Mouse (Mus musculus) liver, embryonic 12.5 days (tissue): Measurements from ENCODE around the gene Nup93. TPM values are rescaled to one million over a fixed set of nuclear protein-coding genes. Genes with fewer than 3 reads are reported as not detected.
A peak's percentile ranks its signal among the peaks of the same experiment; 100 is the strongest.

Experiments used
- ATAC-seq: fragments of 200-750 bp; cut with Nextera tagmentation; 2 replicates; pipeline ENCODE4 v1.8.0; 2017; ENCODE audit warnings: moderate number of reproducible peaks, mild to moderate bottlenecking, moderate library complexity
- H3K27ac ChIP-seq: fragments of 300-500 bp; sonication (generic); 2 replicates; pipeline ENCODE4 v1.5.1; 2016; ENCODE audit warnings: mild to moderate bottlenecking
- H3K27me3 ChIP-seq: fragments of 300-500 bp; sonication (generic); replicated peaks from 2 replicates; pipeline ENCODE4 v1.6.1; 2016; ENCODE audit warnings: mild to moderate bottlenecking, moderate library complexity
- H3K36me3 ChIP-seq: fragments of 300-500 bp; sonication (generic); 2 replicates; pipeline ENCODE4 v1.6.1; 2016; ENCODE audit warnings: mild to moderate bottlenecking, moderate library complexity
- H3K4me1 ChIP-seq: fragments of 300-500 bp; sonication (generic); 2 replicates; pipeline ENCODE4 v1.6.1; 2016
- H3K4me2 ChIP-seq: fragments of 300-500 bp; sonication (generic); 2 replicates; pipeline ENCODE4 v1.6.1; 2016; ENCODE audit warnings: mild to moderate bottlenecking, moderate library complexity
- H3K4me3 ChIP-seq: fragments of 300-500 bp; sonication (generic); 2 replicates; pipeline ENCODE4 v1.5.1; 2016; ENCODE audit warnings: mild to moderate bottlenecking, moderate library complexity
- H3K9ac ChIP-seq: fragments of 300-500 bp; sonication (generic); 2 replicates; pipeline ENCODE4 v1.6.1; 2016; ENCODE audit warnings: mild to moderate bottlenecking, moderate library complexity
- H3K9me3 ChIP-seq: fragments of 300-500 bp; sonication (generic); replicated peaks from 2 replicates; pipeline ENCODE4 v1.6.1; 2016; ENCODE audit warnings: mild to moderate bottlenecking, moderate library complexity
- WGBS: fragments of 180-500 bp; shearing (Covaris S2); methylation state at CpG from one replicate; pipeline ENCODE4 v1.1.7; 2016; ENCODE audit not compliant: insufficient replicate concordance; 5-methylcytosine and 5-hydroxymethylcytosine counted together
- polyA plus RNA-seq: library from polyadenylated mRNA; unstranded; fragments of >200 nt; fragmentation: Nextera tagmentation; extraction: Ambion mirVana; gene quantifications from 2 replicates; pipeline ENCODE4 v1.2.1, GENCODE M21; 2016

The Nup93 gene
- polyA plus RNA-seq, 1 experiment from 2014 or later = 77.0 TPM

GRCm38 (mm10) chr8:94306989-94307513, 92.7 kb downstream of the Nup93 start:
- Histone ChIP-seq H3K9me3 (no peaks in the 10 kb centered on the region), H3K27me3 (no peaks in the 10 kb centered on the region), H3K36me3 (peaks cover 92% of the 10 kb centered on the region), H3K4me3 (no peak overlapping the region), H3K27ac (peak overlapping the region; percentile 45; the same call in 1 of the 2 replicates), H3K4me2 (no peak overlapping the region), H3K4me1 (peaks cover 19% of the 10 kb centered on the region), H3K9ac (no peak overlapping the region)
- peak; percentile 77 for ATAC-seq
- 59% methylated on average over 7 of the region's 7 CpGs for WGBS

- H3K27me3 ChIP-seq = no peaks in the 10 kb centered on the region
- H3K4me3 ChIP-seq = no peak overlapping the region
- peaks cover 92% of the 10 kb centered on the region for H3K36me3 ChIP-seq
- ATAC-seq = peak; percentile 69
- H3K4me1 ChIP-seq = peaks cover 19% of the 10 kb centered on the region
- WGBS = 41% methylated on average over 9 of the region's 9 CpGs
- H3K9me3 ChIP-seq = no peaks in the 10 kb centered on the region
- peak overlapping the region; percentile 45; the same call in 1 of the 2 replicates for H3K27ac ChIP-seq
- no peak overlapping the region for H3K4me2 ChIP-seq
- H3K9ac ChIP-seq = no peak overlapping the region
Measured at GRCm38 (mm10) chr8:94307652-94308051, 93.3 kb downstream of the Nup93 start.

- ATAC-seq = no peak
- Histone ChIP-seq H3K36me3 (peaks cover 57% of the 10 kb centered on the region), H3K4me3 (no peak overlapping the region), H3K9ac (no peak overlapping the region), H3K9me3 (no peaks in the 10 kb centered on the region), H3K4me1 (no peaks in the 10 kb centered on the region), H3K27me3 (no peaks in the 10 kb centered on the region), H3K4me2 (no peak overlapping the region), H3K27ac (no peak overlapping the region)
- 91% methylated on average over 2 of the region's 2 CpGs for WGBS
Measured at GRCm38 (mm10) chr8:94314069-94314468, 99.7 kb downstream of the Nup93 start.

GRCm38 (mm10) chr8:94317249-94317648, 102.9 kb downstream of the Nup93 start:
- H3K9me3 ChIP-seq = no peaks in the 10 kb centered on the region
- WGBS = 88% methylated on average over 2 of the region's 2 CpGs
- no peak overlapping the region for H3K9ac ChIP-seq
- H3K4me3 ChIP-seq = no peak overlapping the region
- no peak overlapping the region for H3K4me2 ChIP-seq
- no peaks in the 10 kb centered on the region for H3K27me3 ChIP-seq
- no peak overlapping the region for H3K27ac ChIP-seq
- peaks cover 28% of the 10 kb centered on the region for H3K36me3 ChIP-seq
- no peak for ATAC-seq
- H3K4me1 ChIP-seq = no peaks in the 10 kb centered on the region

- Histone ChIP-seq H3K4me1 (no peaks in the 10 kb centered on the region), H3K27ac (no peak overlapping the region)
Measured at GRCm38 (mm10) chr8:94317691-94318090, 103.3 kb downstream of the Nup93 start.

GRCm38 (mm10) chr8:94320036-94320435, 105.7 kb downstream of the Nup93 start:
- 63% methylated on average over 2 of the region's 2 CpGs for WGBS
- H3K9ac ChIP-seq = no peak overlapping the region
- no peak overlapping the region for H3K4me2 ChIP-seq
- no peak overlapping the region for H3K27ac ChIP-seq
- H3K4me1 ChIP-seq = no peaks in the 10 kb centered on the region
- H3K9me3 ChIP-seq = no peaks in the 10 kb centered on the region
- peaks cover 8% of the 10 kb centered on the region; the same call in 1 of the 2 replicates for H3K36me3 ChIP-seq
- no peaks in the 10 kb centered on the region for H3K27me3 ChIP-seq
- ATAC-seq = no peak
- no peak overlapping the region for H3K4me3 ChIP-seq

More at GRCm38 (mm10) chr8:94317691-94318090, 103.3 kb downstream of the Nup93 start:
- Histone ChIP-seq H3K4me2 (no peak overlapping the region), H3K27me3 (no peaks in the 10 kb centered on the region), H3K9me3 (no peaks in the 10 kb centered on the region), H3K36me3 (peaks cover 23% of the 10 kb centered on the region), H3K9ac (no peak overlapping the region), H3K4me3 (no peak overlapping the region)
- no peak for ATAC-seq
- WGBS = 80% methylated on average over 2 of the region's 2 CpGs

GRCm38 (mm10) chr8:94322083-94322482, 107.7 kb downstream of the Nup93 start:
- no peak overlapping the region for H3K4me3 ChIP-seq
- no peaks in the 10 kb centered on the region for H3K9me3 ChIP-seq
- no peak overlapping the region for H3K4me2 ChIP-seq
- H3K27ac ChIP-seq = no peak overlapping the region
- H3K36me3 ChIP-seq = no peaks in the 10 kb centered on the region
- no peak overlapping the region for H3K9ac ChIP-seq
- H3K27me3 ChIP-seq = 0 out of 2 replicates have a peak, but pooled peaks cover 6% of the 10 kb centered on the region
- H3K4me1 ChIP-seq = no peaks in the 10 kb centered on the region
- WGBS = 71% methylated on average over 4 of the region's 4 CpGs
- ATAC-seq = no peak

- Histone ChIP-seq H3K9me3 (no peaks in the 10 kb centered on the region), H3K36me3 (no peaks in the 10 kb centered on the region), H3K4me3 (no peak overlapping the region), H3K27me3 (0 out of 2 replicates have a peak, but pooled peaks cover 6% of the 10 kb centered on the region), H3K4me2 (no peak overlapping the region), H3K4me1 (no peaks in the 10 kb centered on the region), H3K27ac (no peak overlapping the region), H3K9ac (no peak overlapping the region)
- ATAC-seq = no peak
- 62% methylated on average over 6 of the region's 6 CpGs for WGBS
Measured at GRCm38 (mm10) chr8:94323041-94323440, 108.7 kb downstream of the Nup93 start.

GRCm38 (mm10) chr8:94324071-94324470, 109.7 kb downstream of the Nup93 start:
- WGBS = 36% methylated on average over 12 of the region's 12 CpGs
- no peak for ATAC-seq
- H3K4me3 ChIP-seq = no peak overlapping the region
- H3K4me2 ChIP-seq = no peak overlapping the region
- no peaks in the 10 kb centered on the region for H3K4me1 ChIP-seq
- no peak overlapping the region for H3K27ac ChIP-seq
- H3K9me3 ChIP-seq = no peaks in the 10 kb centered on the region
- H3K36me3 ChIP-seq = no peaks in the 10 kb centered on the region
- H3K9ac ChIP-seq = no peak overlapping the region
- 0 out of 2 replicates have a peak, but pooled peaks cover 9% of the 10 kb centered on the region for H3K27me3 ChIP-seq

- H3K9me3 ChIP-seq = no peaks in the 10 kb centered on the region
- H3K36me3 ChIP-seq = no peaks in the 10 kb centered on the region
- no peak overlapping the region for H3K9ac ChIP-seq
- H3K27ac ChIP-seq = no peak overlapping the region
- H3K27me3 ChIP-seq = 0 out of 2 replicates have a peak, but pooled peaks cover 17% of the 10 kb centered on the region
- no peak overlapping the region for H3K4me3 ChIP-seq
- no peaks in the 10 kb centered on the region for H3K4me1 ChIP-seq
- no peak for ATAC-seq
- 47% methylated on average over 4 of the region's 4 CpGs for WGBS
- no peak overlapping the region for H3K4me2 ChIP-seq
Measured at GRCm38 (mm10) chr8:94326016-94326415, 111.7 kb downstream of the Nup93 start.

GRCm38 (mm10) chr8:94328932-94329728, 114.8 kb downstream of the Nup93 start, which contains the start of gene Slc12a3:
Gene Slc12a3, plus strand, starts transcription at chr8:94329201.
- Histone ChIP-seq H3K36me3 (no peaks in the 10 kb centered on the region), H3K4me2 (no peak within 1 kb of the TSS), H3K27me3 (peaks cover 17% of the 10 kb centered on the region; the same call in 1 of the 2 replicates), H3K4me1 (no peaks in the 10 kb centered on the region), H3K27ac (no peak within 1 kb of the TSS), H3K9me3 (no peaks in the 10 kb centered on the region), H3K4me3 (no peak within 1 kb of the TSS), H3K9ac (no peak within 1 kb of the TSS)
- no peak for ATAC-seq
- 69% methylated on average over 21 of the region's 21 CpGs for WGBS

GRCm38 (mm10) chr8:94330733-94331132, 116.4 kb downstream of the Nup93 start:
- H3K27me3 ChIP-seq = peaks cover 17% of the 10 kb centered on the region; the same call in 1 of the 2 replicates
- H3K4me2 ChIP-seq = no peak overlapping the region
- H3K4me3 ChIP-seq = no peak overlapping the region
- H3K27ac ChIP-seq = no peak overlapping the region
- WGBS = 32% methylated on average over 4 of the region's 4 CpGs
- peak; percentile 50; the same call in 1 of the 2 replicates for ATAC-seq
- no peak overlapping the region for H3K9ac ChIP-seq
- H3K36me3 ChIP-seq = no peaks in the 10 kb centered on the region
- no peaks in the 10 kb centered on the region for H3K9me3 ChIP-seq
- no peaks in the 10 kb centered on the region for H3K4me1 ChIP-seq
